Mouse (Mus musculus) kidney, embryonic 16.5 days (tissue): ENCODE measurements around the gene Yeats4. TPM values are rescaled to one million over a fixed set of nuclear protein-coding genes. Genes with fewer than 3 reads are reported as not detected.

ENCODE experiments used
- ATAC-seq: fragments of 200-750 bp; cut with Nextera tagmentation; 2 replicates; pipeline ENCODE4 v1.8.0; 2017; ENCODE audit warnings: moderate TSS enrichment; ENCODE audit not compliant: low FRiP score, low TSS enrichment
- H3K27ac ChIP-seq: fragments of 300-500 bp; sonication (generic); 2 replicates; pipeline ENCODE4 v1.5.1; 2014; ENCODE audit warnings: low read length
- H3K27me3 ChIP-seq: fragments of 300-500 bp; sonication (generic); 2 replicates; pipeline ENCODE4 v1.6.1; 2014; ENCODE audit warnings: low read length, control low read depth, mixed read lengths; ENCODE audit not compliant: insufficient read depth
- H3K36me3 ChIP-seq: fragments of 300-500 bp; sonication (generic); 2 replicates; pipeline ENCODE4 v1.6.1; 2014; ENCODE audit warnings: low read length, control low read depth, mixed read lengths; ENCODE audit not compliant: insufficient read depth
- H3K4me1 ChIP-seq: fragments of 300-500 bp; sonication (generic); 2 replicates; pipeline ENCODE4 v1.6.1; 2014; ENCODE audit warnings: low read length, control low read depth, mixed read lengths; ENCODE audit not compliant: insufficient read depth
- H3K4me2 ChIP-seq: fragments of 300-500 bp; sonication (generic); replicated peaks from 2 replicates; pipeline ENCODE4 v1.6.1; 2014; ENCODE audit warnings: low read depth, low read length
- H3K4me3 ChIP-seq: fragments of 300-500 bp; sonication (generic); 2 replicates; pipeline ENCODE4 v1.5.1; 2014; ENCODE audit warnings: mild to moderate bottlenecking, low read length
- H3K9ac ChIP-seq: fragments of 300-500 bp; sonication (generic); replicated peaks from 2 replicates; pipeline ENCODE4 v1.6.1; 2014; ENCODE audit warnings: low read length
- H3K9me3 ChIP-seq: fragments of 300-500 bp; sonication (generic); 2 replicates; pipeline ENCODE4 v1.6.1; 2016; ENCODE audit warnings: low read length, control low read depth
- WGBS: fragments of 180-500 bp; shearing (Covaris S2); extraction: QIAGEN DNeasy Blood & Tissue Kit; methylation state at CpG from one replicate; pipeline ENCODE4 v1.1.7; 2014; 5-methylcytosine and 5-hydroxymethylcytosine counted together
- polyA plus RNA-seq: library from polyadenylated mRNA; unstranded; fragments of >200 nt; fragmentation: Nextera tagmentation; extraction: Ambion mirVana; gene quantifications from 2 replicates; pipeline ENCODE4 v1.2.1, GENCODE M21; 2015

The Yeats4 gene
- polyA plus RNA-seq, 1 experiment from 2014 or later = 70.7 TPM

GRCm38 (mm10) chr10:117206070-117206469 is 18.2 kb downstream of the Yeats4 start:
- Histone ChIP-seq H3K4me2 (no peak overlapping the region), H3K9me3 (no peaks in the 10 kb centered on the region), H3K27ac (no peak overlapping the region), H3K27me3 (no peaks in the 10 kb centered on the region), H3K4me3 (no peak overlapping the region), H3K36me3 (no peaks in the 10 kb centered on the region), H3K9ac (no peak overlapping the region), H3K4me1 (0 out of 2 replicates have a peak, but pooled peaks cover 3% of the 10 kb centered on the region)
- 100% methylated on average over 3 of the region's 3 CpGs for WGBS
- no peak for ATAC-seq

- Histone ChIP-seq H3K4me3 (no peak overlapping the region), H3K4me1 (0 out of 2 replicates have a peak, but pooled peaks cover 3% of the 10 kb centered on the region), H3K9me3 (no peaks in the 10 kb centered on the region), H3K27me3 (no peaks in the 10 kb centered on the region), H3K9ac (no peak overlapping the region), H3K27ac (no peak overlapping the region), H3K36me3 (no peaks in the 10 kb centered on the region), H3K4me2 (no peak overlapping the region)
- WGBS = 65% methylated on average over 2 of the region's 2 CpGs
- no peak for ATAC-seq
Observed at GRCm38 (mm10) chr10:117203558-117203981, 20.7 kb downstream of the Yeats4 start.

- 0 out of 2 replicates have a peak, but pooled peaks cover 3% of the 10 kb centered on the region for H3K4me1 ChIP-seq
- WGBS = 57% methylated on average over 17 of the region's 17 CpGs
- H3K36me3 ChIP-seq = no peaks in the 10 kb centered on the region
- no peak overlapping the region for H3K4me3 ChIP-seq
- no peak overlapping the region for H3K27ac ChIP-seq
- H3K27me3 ChIP-seq = no peaks in the 10 kb centered on the region
- ATAC-seq = no peak
- H3K9ac ChIP-seq = no peak overlapping the region
- H3K4me2 ChIP-seq = no peak overlapping the region
- no peaks in the 10 kb centered on the region for H3K9me3 ChIP-seq
Observed at GRCm38 (mm10) chr10:117202981-117203557, 21.2 kb downstream of the Yeats4 start.

- Histone ChIP-seq H3K27me3 (no peaks in the 10 kb centered on the region), H3K36me3 (no peaks in the 10 kb centered on the region), H3K4me2 (no peak overlapping the region), H3K27ac (no peak overlapping the region), H3K4me3 (no peak overlapping the region), H3K9ac (no peak overlapping the region), H3K4me1 (0 out of 2 replicates have a peak, but pooled peaks cover 3% of the 10 kb centered on the region), H3K9me3 (no peaks in the 10 kb centered on the region)
- WGBS = 68% methylated on average over 3 of the region's 3 CpGs
- ATAC-seq = no peak
Observed at GRCm38 (mm10) chr10:117199701-117200100, 24.6 kb downstream of the Yeats4 start.

- Histone ChIP-seq H3K4me3 (no peak overlapping the region), H3K27me3 (no peaks in the 10 kb centered on the region), H3K36me3 (no peaks in the 10 kb centered on the region), H3K4me2 (no peak overlapping the region), H3K9ac (no peak overlapping the region), H3K4me1 (no peaks in the 10 kb centered on the region), H3K9me3 (no peaks in the 10 kb centered on the region), H3K27ac (no peak overlapping the region)
- WGBS = 90% methylated on average over 3 of the region's 3 CpGs
- no peak for ATAC-seq
Observed at GRCm38 (mm10) chr10:117196696-117197095, 27.6 kb downstream of the Yeats4 start.

GRCm38 (mm10) chr10:117195748-117196147 is 28.6 kb downstream of the Yeats4 start:
- Histone ChIP-seq H3K4me2 (no peak overlapping the region), H3K4me3 (no peak overlapping the region), H3K36me3 (no peaks in the 10 kb centered on the region), H3K27me3 (no peaks in the 10 kb centered on the region), H3K9ac (no peak overlapping the region), H3K27ac (no peak overlapping the region), H3K9me3 (no peaks in the 10 kb centered on the region), H3K4me1 (no peaks in the 10 kb centered on the region)
- ATAC-seq = no peak
- WGBS = 94% methylated on average over 4 of the region's 4 CpGs

- Histone ChIP-seq H3K27ac (no peak overlapping the region), H3K4me1 (no peaks in the 10 kb centered on the region), H3K36me3 (no peaks in the 10 kb centered on the region), H3K9ac (no peak overlapping the region), H3K4me3 (no peak overlapping the region), H3K27me3 (no peaks in the 10 kb centered on the region), H3K9me3 (no peaks in the 10 kb centered on the region), H3K4me2 (no peak overlapping the region)
- ATAC-seq = no peak
- WGBS = 87% methylated on average over 12 of the region's 12 CpGs
Observed at GRCm38 (mm10) chr10:117195005-117195404, 29.3 kb downstream of the Yeats4 start.

GRCm38 (mm10) chr10:117193364-117193763 is 30.9 kb downstream of the Yeats4 start:
- Histone ChIP-seq H3K9ac (no peak overlapping the region), H3K4me3 (no peak overlapping the region), H3K36me3 (no peaks in the 10 kb centered on the region), H3K27ac (no peak overlapping the region), H3K4me1 (no peaks in the 10 kb centered on the region), H3K27me3 (no peaks in the 10 kb centered on the region), H3K9me3 (no peaks in the 10 kb centered on the region), H3K4me2 (no peak overlapping the region)
- ATAC-seq = no peak
- 61% methylated on average over 5 of the region's 5 CpGs for WGBS

GRCm38 (mm10) chr10:117185399-117186089 is 38.8 kb downstream of the Yeats4 start:
- WGBS = 64% methylated on average over 9 of the region's 9 CpGs
- Histone ChIP-seq H3K4me2 (no peak overlapping the region), H3K9me3 (no peaks in the 10 kb centered on the region), H3K4me1 (0 out of 2 replicates have a peak, but pooled peaks cover 6% of the 10 kb centered on the region), H3K36me3 (no peaks in the 10 kb centered on the region), H3K4me3 (no peak overlapping the region), H3K27me3 (no peaks in the 10 kb centered on the region), H3K9ac (no peak overlapping the region), H3K27ac (no peak overlapping the region)
- no peak for ATAC-seq

GRCm38 (mm10) chr10:117181098-117181497 is 43.2 kb downstream of the Yeats4 start:
- H3K27me3 ChIP-seq = no peaks in the 10 kb centered on the region
- H3K4me2 ChIP-seq = no peak overlapping the region
- no peaks in the 10 kb centered on the region for H3K9me3 ChIP-seq
- 41% methylated on average over 3 of the region's 3 CpGs for WGBS
- 0 out of 2 replicates have a peak, but pooled peaks cover 6% of the 10 kb centered on the region for H3K4me1 ChIP-seq
- H3K4me3 ChIP-seq = no peak overlapping the region
- ATAC-seq = no peak
- no peak overlapping the region for H3K9ac ChIP-seq
- no peaks in the 10 kb centered on the region for H3K36me3 ChIP-seq
- no peak overlapping the region for H3K27ac ChIP-seq
